Mouse (Mus musculus): Measurements from ENCODE around the gene Lyg1. TPM values are rescaled to one million over a fixed set of nuclear protein-coding genes. Genes with fewer than 3 reads are reported as not detected.
"Not testable (repeated sequence)": the region's sequence is repeated elsewhere in the genome, so short reads cannot be mapped to it uniquely, and the experiment has no call there.

Gene Lyg1
- polyA plus RNA-seq, 1 experiment from 2014 or later = not detected

DNA sequence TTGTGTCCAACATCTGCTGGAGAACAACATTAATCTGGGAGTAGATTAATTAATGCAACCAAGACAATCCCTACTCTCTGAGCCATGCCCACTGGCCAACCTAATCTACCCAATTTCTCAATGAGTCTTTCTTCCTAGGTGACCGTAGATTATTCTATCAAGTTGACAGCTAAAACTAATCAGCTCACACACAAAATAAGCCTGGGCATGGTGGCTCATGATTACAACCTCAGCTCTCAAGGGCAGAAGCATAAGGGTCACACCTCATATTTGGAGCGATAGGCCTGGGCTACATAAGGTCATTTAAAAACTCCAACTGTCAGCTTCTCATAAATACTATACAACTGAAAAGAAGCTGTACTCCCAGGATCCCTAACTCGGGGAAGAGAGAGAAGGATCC, 38.7 kb upstream of the Lyg1 start:
- Histone ChIP-seq H3K36me3 (ENCODE audit: control insufficient read depth, insufficient read depth) (peaks cover 14% of the 10 kb centered on the region; the same call in 1 of the 2 replicates), H3K27me3 (replicated peaks; ENCODE audit: control insufficient read depth, insufficient read depth, low read length) (no peaks in the 10 kb centered on the region), H3K4me3 (replicated peaks; ENCODE audit: low read length) (peak overlapping the region; percentile 80), H3K4me1 (replicated peaks; ENCODE audit: control insufficient read depth, insufficient read depth, low read length) (peaks cover 19% of the 10 kb centered on the region), H3K9ac (replicated peaks; ENCODE audit: low read depth, low read length) (peak overlapping the region; percentile 82), H3K4me2 (ENCODE audit: low read length) (peak overlapping the region; percentile 89), H3K27ac (ENCODE audit: low read length) (no peak overlapping the region; the same call in 1 of the 2 replicates), H3K9me3 (ENCODE audit: control insufficient read depth, low read length) (no peaks in the 10 kb centered on the region)
- no peak for ATAC-seq
- 42% methylated on average over 3 of the region's 3 CpGs for WGBS

DNA sequence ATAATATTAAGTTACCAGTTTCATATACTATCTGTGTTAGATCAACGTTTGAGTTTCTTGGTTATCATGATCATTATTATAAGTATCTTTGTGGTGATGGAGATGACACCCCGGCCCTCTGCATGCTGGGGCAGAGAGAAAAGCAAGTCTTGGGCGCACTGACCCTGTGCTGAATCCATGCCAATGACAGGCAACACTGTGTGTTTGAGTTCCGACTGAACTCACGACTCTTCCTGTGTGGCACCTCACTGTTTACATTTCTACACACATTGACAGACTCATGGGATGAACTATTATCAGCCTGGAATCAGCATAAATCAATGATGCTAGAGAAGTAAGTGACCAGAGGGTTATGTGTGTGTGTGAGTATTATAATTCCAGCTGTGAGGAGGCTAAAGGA, 30.3 kb upstream of the Lyg1 start:
- H3K9ac ChIP-seq (replicated peaks; ENCODE audit: low read depth, low read length) = no peak overlapping the region
- H3K27ac ChIP-seq (ENCODE audit: low read length) = no peak overlapping the region
- no peaks in the 10 kb centered on the region for H3K4me1 ChIP-seq (replicated peaks; ENCODE audit: control insufficient read depth, insufficient read depth, low read length)
- no peaks in the 10 kb centered on the region for H3K9me3 ChIP-seq (ENCODE audit: control insufficient read depth, low read length)
- H3K4me3 ChIP-seq (replicated peaks; ENCODE audit: low read length) = no peak overlapping the region
- no peak for ATAC-seq
- 93% methylated on average over 5 of the region's 5 CpGs for WGBS
- H3K36me3 ChIP-seq (ENCODE audit: control insufficient read depth, insufficient read depth) = peaks cover 24% of the 10 kb centered on the region
- H3K4me2 ChIP-seq (ENCODE audit: low read length) = no peak overlapping the region
- H3K27me3 ChIP-seq (replicated peaks; ENCODE audit: control insufficient read depth, insufficient read depth, low read length) = no peaks in the 10 kb centered on the region

DNA sequence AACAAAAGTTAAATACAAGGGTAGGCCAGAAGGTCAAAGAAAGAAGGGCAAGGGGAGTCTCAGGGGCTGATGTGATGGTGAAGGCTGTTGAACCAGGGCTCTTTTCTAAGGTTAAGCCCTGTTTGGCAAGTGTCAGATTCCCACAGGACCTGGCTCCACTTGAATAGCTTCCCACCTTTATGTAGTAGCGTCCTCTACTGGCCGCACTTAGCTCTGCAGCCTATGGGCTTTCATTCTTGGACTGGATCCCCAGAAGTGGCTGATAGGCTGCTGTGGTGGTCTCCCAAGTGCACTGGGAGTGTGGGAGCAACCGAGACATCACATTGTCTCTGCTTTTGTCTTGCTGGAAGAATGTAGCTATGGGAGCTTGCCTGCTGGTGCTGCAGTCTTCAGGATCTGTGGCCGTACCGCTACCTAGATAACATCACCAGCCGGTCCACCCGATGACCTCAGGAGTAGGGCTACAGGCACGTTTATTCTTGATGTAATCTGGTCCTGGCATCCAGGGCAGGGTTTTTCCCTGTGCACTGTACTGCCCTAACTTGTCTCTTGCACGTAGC, 28.3 kb upstream of the Lyg1 start:
- H3K27ac ChIP-seq (ENCODE audit: low read length) = no peak overlapping the region
- WGBS = 81% methylated on average over 9 of the region's 9 CpGs
- no peak overlapping the region for H3K4me3 ChIP-seq (replicated peaks; ENCODE audit: low read length)
- peaks cover 17% of the 10 kb centered on the region for H3K36me3 ChIP-seq (ENCODE audit: control insufficient read depth, insufficient read depth)
- no peaks in the 10 kb centered on the region for H3K9me3 ChIP-seq (ENCODE audit: control insufficient read depth, low read length)
- H3K9ac ChIP-seq (replicated peaks; ENCODE audit: low read depth, low read length) = no peak overlapping the region
- ATAC-seq = no peak
- no peak overlapping the region for H3K4me2 ChIP-seq (ENCODE audit: low read length)
- H3K27me3 ChIP-seq (replicated peaks; ENCODE audit: control insufficient read depth, insufficient read depth, low read length) = no peaks in the 10 kb centered on the region
- no peaks in the 10 kb centered on the region for H3K4me1 ChIP-seq (replicated peaks; ENCODE audit: control insufficient read depth, insufficient read depth, low read length)

DNA sequence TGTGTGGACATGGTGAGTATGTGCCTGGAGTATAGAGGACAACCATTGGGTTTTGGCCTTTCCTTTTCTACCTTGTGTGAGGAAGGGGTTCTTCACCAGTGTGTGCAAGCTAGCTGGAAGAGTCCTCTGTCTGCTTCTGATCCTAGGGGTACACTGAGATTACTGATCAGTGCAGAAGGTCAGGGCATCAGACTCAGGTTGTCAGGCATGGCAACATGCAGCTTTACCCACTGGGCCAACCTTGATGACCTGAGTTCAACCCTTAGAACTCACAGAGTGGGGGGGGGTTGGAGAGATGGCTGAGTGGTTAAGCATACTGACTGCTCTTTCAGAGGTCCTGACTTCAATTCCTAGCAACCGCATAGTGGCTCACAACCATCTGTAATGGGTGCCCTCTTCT, 26.8 kb upstream of the Lyg1 start:
- Histone ChIP-seq H3K27ac (ENCODE audit: low read length) (no peak overlapping the region), H3K9ac (replicated peaks; ENCODE audit: low read depth, low read length) (no peak overlapping the region), H3K4me3 (replicated peaks; ENCODE audit: low read length) (no peak overlapping the region), H3K36me3 (ENCODE audit: control insufficient read depth, insufficient read depth) (peaks cover 17% of the 10 kb centered on the region), H3K4me1 (replicated peaks; ENCODE audit: control insufficient read depth, insufficient read depth, low read length) (no peaks in the 10 kb centered on the region), H3K4me2 (ENCODE audit: low read length) (no peak overlapping the region), H3K27me3 (replicated peaks; ENCODE audit: control insufficient read depth, insufficient read depth, low read length) (no peaks in the 10 kb centered on the region), H3K9me3 (ENCODE audit: control insufficient read depth, low read length) (no peaks in the 10 kb centered on the region)
- ATAC-seq = no peak
- WGBS = 90% methylated on average over 1 of the region's 1 CpGs

DNA sequence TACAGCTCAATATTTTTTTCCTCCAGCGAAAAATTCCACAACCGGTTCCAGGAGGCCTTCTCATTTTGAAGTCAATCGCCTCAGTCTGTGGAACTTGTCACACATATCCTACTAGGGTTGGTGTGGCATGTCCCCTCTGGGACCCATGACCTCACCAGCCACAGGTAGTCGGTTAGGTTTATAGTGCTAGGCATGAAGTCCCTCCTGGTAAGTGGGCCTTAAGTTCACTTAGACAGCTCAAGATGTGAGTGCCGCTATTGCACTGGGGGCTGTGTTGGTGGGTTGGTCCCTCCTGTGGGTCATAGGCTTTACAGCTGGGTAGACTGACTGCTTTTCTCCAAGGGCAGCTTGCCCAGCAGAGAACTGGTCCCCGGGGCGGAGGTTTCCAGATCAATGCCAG, 19.7 kb upstream of the Lyg1 start:
- Histone ChIP-seq H3K4me1 (replicated peaks; ENCODE audit: control insufficient read depth, insufficient read depth, low read length) (no peaks in the 10 kb centered on the region), H3K9me3 (ENCODE audit: control insufficient read depth, low read length) (no peaks in the 10 kb centered on the region), H3K4me3 (replicated peaks; ENCODE audit: low read length) (no peak overlapping the region), H3K27me3 (replicated peaks; ENCODE audit: control insufficient read depth, insufficient read depth, low read length) (no peaks in the 10 kb centered on the region), H3K27ac (ENCODE audit: low read length) (no peak overlapping the region), H3K36me3 (ENCODE audit: control insufficient read depth, insufficient read depth) (no peaks in the 10 kb centered on the region), H3K9ac (replicated peaks; ENCODE audit: low read depth, low read length) (no peak overlapping the region), H3K4me2 (ENCODE audit: low read length) (no peak overlapping the region)
- ATAC-seq = no peak
- WGBS = 90% methylated on average over 7 of the region's 7 CpGs

DNA sequence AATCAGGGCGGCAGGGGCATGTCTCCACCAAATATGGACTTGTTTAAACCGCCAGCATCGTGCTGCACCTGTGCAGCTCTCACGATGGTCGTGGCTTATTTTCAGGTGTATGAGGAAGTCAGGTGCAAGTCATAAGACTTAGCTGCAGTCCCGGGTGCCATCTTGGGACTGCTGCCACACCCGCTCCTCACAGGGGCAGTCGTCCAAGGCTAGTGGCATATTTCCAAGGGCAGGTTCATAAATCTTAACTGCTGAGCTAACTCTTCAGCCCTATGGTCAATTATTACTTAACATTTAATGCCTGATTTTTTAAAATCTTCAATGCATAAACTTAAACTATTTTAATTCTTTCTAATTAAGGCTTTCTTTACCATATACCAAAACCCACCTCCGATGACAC, 19.1 kb upstream of the Lyg1 start:
- not testable (repeated sequence) for H3K27me3 ChIP-seq (replicated peaks; ENCODE audit: control insufficient read depth, insufficient read depth, low read length); H3K27ac ChIP-seq (ENCODE audit: low read length); H3K9ac ChIP-seq (replicated peaks; ENCODE audit: low read depth, low read length); H3K4me3 ChIP-seq (replicated peaks; ENCODE audit: low read length); H3K4me1 ChIP-seq (replicated peaks; ENCODE audit: control insufficient read depth, insufficient read depth, low read length); H3K4me2 ChIP-seq (ENCODE audit: low read length); ATAC-seq; H3K9me3 ChIP-seq (ENCODE audit: control insufficient read depth, low read length); H3K36me3 ChIP-seq (ENCODE audit: control insufficient read depth, insufficient read depth)
- WGBS = 70% methylated on average over 9 of the region's 9 CpGs

DNA sequence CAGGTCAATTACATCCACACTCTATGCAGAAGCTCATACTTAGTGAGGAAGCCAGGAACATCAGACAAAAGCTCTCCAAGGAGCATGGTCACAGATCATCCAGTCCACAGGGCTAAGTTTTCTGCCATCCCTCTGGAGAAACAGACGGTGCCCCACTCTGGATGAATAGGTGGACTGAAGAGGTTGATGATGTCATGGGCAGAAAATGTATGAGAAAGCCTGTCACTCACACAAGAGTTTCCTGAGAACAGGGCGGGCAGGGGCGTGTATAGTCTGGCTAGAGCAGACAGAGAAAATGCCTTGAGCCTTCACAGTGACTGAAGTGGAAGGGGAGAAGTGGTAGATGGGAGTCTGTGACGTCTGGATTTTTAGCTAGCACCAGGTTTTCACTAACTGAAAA, 14.0 kb upstream of the Lyg1 start:
- Histone ChIP-seq H3K36me3 (ENCODE audit: control insufficient read depth, insufficient read depth) (no peaks in the 10 kb centered on the region), H3K27ac (ENCODE audit: low read length) (no peak overlapping the region), H3K4me1 (replicated peaks; ENCODE audit: control insufficient read depth, insufficient read depth, low read length) (no peaks in the 10 kb centered on the region), H3K4me3 (replicated peaks; ENCODE audit: low read length) (no peak overlapping the region), H3K9me3 (ENCODE audit: control insufficient read depth, low read length) (no peaks in the 10 kb centered on the region), H3K27me3 (replicated peaks; ENCODE audit: control insufficient read depth, insufficient read depth, low read length) (no peaks in the 10 kb centered on the region), H3K9ac (replicated peaks; ENCODE audit: low read depth, low read length) (no peak overlapping the region), H3K4me2 (ENCODE audit: low read length) (no peak overlapping the region)
- 31% methylated on average over 4 of the region's 4 CpGs for WGBS
- ATAC-seq = no peak

DNA sequence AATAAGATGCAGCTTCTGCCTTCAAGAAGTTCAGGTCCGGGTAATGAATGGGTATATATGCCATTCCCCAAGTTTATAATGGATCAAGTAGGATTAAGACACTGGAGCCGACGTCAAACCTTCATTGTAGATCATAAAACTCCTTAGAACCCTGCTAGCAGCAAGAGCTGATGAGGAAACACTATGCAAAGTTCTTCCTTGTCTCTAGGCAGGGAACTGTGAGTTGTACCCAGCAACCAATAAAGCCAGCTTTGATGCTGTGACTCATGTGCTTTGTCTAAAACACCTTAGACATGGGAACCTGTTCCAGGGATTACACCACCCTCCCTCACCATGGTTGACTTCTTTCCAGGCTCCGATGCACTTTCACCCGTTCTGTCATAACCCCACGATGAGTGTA, 11.2 kb upstream of the Lyg1 start:
- no peak overlapping the region for H3K4me2 ChIP-seq (ENCODE audit: low read length)
- H3K27ac ChIP-seq (ENCODE audit: low read length) = no peak overlapping the region
- 93% methylated on average over 6 of the region's 6 CpGs for WGBS
- ATAC-seq = no peak
- no peaks in the 10 kb centered on the region for H3K27me3 ChIP-seq (replicated peaks; ENCODE audit: control insufficient read depth, insufficient read depth, low read length)
- H3K36me3 ChIP-seq (ENCODE audit: control insufficient read depth, insufficient read depth) = no peaks in the 10 kb centered on the region
- no peak overlapping the region for H3K4me3 ChIP-seq (replicated peaks; ENCODE audit: low read length)
- no peaks in the 10 kb centered on the region for H3K9me3 ChIP-seq (ENCODE audit: control insufficient read depth, low read length)
- no peak overlapping the region for H3K9ac ChIP-seq (replicated peaks; ENCODE audit: low read depth, low read length)
- no peaks in the 10 kb centered on the region for H3K4me1 ChIP-seq (replicated peaks; ENCODE audit: control insufficient read depth, insufficient read depth, low read length)

DNA sequence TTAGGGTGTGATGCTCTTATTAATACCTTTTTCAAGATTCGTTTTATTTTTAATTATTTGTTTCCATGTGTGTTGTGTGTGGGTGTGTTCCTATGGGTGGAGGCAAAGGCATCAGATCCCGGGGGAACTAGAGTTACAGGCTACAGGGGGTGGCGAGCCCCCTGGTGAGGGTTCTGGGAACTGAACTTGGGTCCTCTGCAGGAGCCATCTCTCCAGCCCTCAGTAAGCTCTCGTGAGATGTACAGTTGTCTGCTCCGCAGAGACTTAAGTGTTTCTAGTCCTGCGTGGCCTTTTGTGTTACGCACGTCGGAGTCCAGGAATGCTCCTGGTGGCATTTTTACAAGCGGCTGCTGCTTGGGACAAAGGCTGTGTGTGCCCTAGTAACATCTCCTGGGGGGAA, 8.0 kb upstream of the Lyg1 start:
- WGBS = 74% methylated on average over 10 of the region's 10 CpGs
- H3K4me3 ChIP-seq (replicated peaks; ENCODE audit: low read length) = no peak overlapping the region
- no peak for ATAC-seq
- no peak overlapping the region for H3K4me2 ChIP-seq (ENCODE audit: low read length)
- H3K9ac ChIP-seq (replicated peaks; ENCODE audit: low read depth, low read length) = no peak overlapping the region
- H3K4me1 ChIP-seq (replicated peaks; ENCODE audit: control insufficient read depth, insufficient read depth, low read length) = no peaks in the 10 kb centered on the region
- no peaks in the 10 kb centered on the region for H3K36me3 ChIP-seq (ENCODE audit: control insufficient read depth, insufficient read depth)
- no peaks in the 10 kb centered on the region for H3K9me3 ChIP-seq (ENCODE audit: control insufficient read depth, low read length)
- no peak overlapping the region for H3K27ac ChIP-seq (ENCODE audit: low read length)
- H3K27me3 ChIP-seq (replicated peaks; ENCODE audit: control insufficient read depth, insufficient read depth, low read length) = no peaks in the 10 kb centered on the region

DNA sequence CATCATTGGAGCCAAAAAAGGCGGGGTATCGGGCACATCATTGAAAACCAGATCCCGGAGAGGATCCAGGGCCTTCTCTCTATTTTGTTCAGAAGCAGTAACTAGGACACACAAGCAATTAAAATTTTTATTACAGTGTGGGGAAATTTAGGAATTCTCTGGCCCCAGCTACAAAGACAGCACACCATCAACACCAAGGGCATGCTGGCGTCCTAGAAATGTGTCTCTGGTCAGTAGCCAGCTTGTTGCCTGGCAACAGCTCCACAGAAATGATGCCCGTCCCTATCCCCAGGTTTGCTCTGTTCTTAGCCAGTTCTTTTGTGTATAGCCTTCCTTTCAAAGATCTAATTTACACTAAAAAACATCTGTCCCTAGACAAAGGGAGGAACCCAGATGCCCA, 1.9 kb upstream of the Lyg1 start:
- H3K36me3 ChIP-seq (ENCODE audit: control insufficient read depth, insufficient read depth) = no peaks in the 10 kb centered on the region
- WGBS = 32% methylated on average over 5 of the region's 5 CpGs
- no peaks in the 10 kb centered on the region for H3K27me3 ChIP-seq (replicated peaks; ENCODE audit: control insufficient read depth, insufficient read depth, low read length)
- no peak overlapping the region for H3K4me2 ChIP-seq (ENCODE audit: low read length)
- peaks cover 4% of the 10 kb centered on the region; the same call in 1 of the 2 replicates for H3K4me1 ChIP-seq (replicated peaks; ENCODE audit: control insufficient read depth, insufficient read depth, low read length)
- H3K27ac ChIP-seq (ENCODE audit: low read length) = no peak overlapping the region
- no peak overlapping the region for H3K4me3 ChIP-seq (replicated peaks; ENCODE audit: low read length)
- ATAC-seq = no peak
- H3K9ac ChIP-seq (replicated peaks; ENCODE audit: low read depth, low read length) = no peak overlapping the region
- no peaks in the 10 kb centered on the region for H3K9me3 ChIP-seq (ENCODE audit: control insufficient read depth, low read length)
